Mouse (Mus musculus): ENCODE data around the gene Gmnc.

The Gmnc gene

GRCm38 (mm10) chr16:26991477-26992300 lies at the start of gene Gmnc:
Gene Gmnc (minus strand): TSS chr16:26991652.
- no peak for TF ChIP-seq GATA4 (IDR thresholded peaks at IDR 0.05; ENCODE audit: insufficient replicate concordance, low read length)

- no peak for TF ChIP-seq GATA4 (IDR thresholded peaks at IDR 0.05; ENCODE audit: insufficient replicate concordance, low read length)
Measured at GRCm38 (mm10) chr16:27027281-27027680, 35.8 kb upstream of the Gmnc start.

GRCm38 (mm10) chr16:27026226-27026625 lies 34.8 kb upstream of the Gmnc start:
- no peak for TF ChIP-seq GATA4 (IDR thresholded peaks at IDR 0.05; ENCODE audit: insufficient replicate concordance, low read length)

- TF ChIP-seq GATA4 (IDR thresholded peaks at IDR 0.05; ENCODE audit: insufficient replicate concordance, low read length), result no peak
Measured at GRCm38 (mm10) chr16:27022746-27023145, 31.3 kb upstream of the Gmnc start.

GRCm38 (mm10) chr16:27017309-27017708 lies 25.9 kb upstream of the Gmnc start:
- TF ChIP-seq GATA4 (IDR thresholded peaks at IDR 0.05; ENCODE audit: insufficient replicate concordance, low read length), result no peak

- TF ChIP-seq GATA4 (IDR thresholded peaks at IDR 0.05; ENCODE audit: insufficient replicate concordance, low read length), result no peak
Measured at GRCm38 (mm10) chr16:27002714-27003113, 11.3 kb upstream of the Gmnc start.

GRCm38 (mm10) chr16:26999563-26999962 lies 8.1 kb upstream of the Gmnc start:
- no peak for TF ChIP-seq GATA4 (IDR thresholded peaks at IDR 0.05; ENCODE audit: insufficient replicate concordance, low read length)

- no peak for TF ChIP-seq GATA4 (IDR thresholded peaks at IDR 0.05; ENCODE audit: insufficient replicate concordance, low read length)
Measured at GRCm38 (mm10) chr16:26989415-26990315, 1.8 kb downstream of the Gmnc start.

- TF ChIP-seq GATA4 (IDR thresholded peaks at IDR 0.05; ENCODE audit: insufficient replicate concordance, low read length), result no peak
Measured at GRCm38 (mm10) chr16:26988188-26988587, 3.3 kb downstream of the Gmnc start.

- no peak for TF ChIP-seq GATA4 (IDR thresholded peaks at IDR 0.05; ENCODE audit: insufficient replicate concordance, low read length)
Measured at GRCm38 (mm10) chr16:26985796-26986195, 5.7 kb downstream of the Gmnc start.

GRCm38 (mm10) chr16:26982112-26982511 lies 9.3 kb downstream of the Gmnc start:
- no peak for TF ChIP-seq GATA4 (IDR thresholded peaks at IDR 0.05; ENCODE audit: insufficient replicate concordance, low read length)

- no peak for TF ChIP-seq GATA4 (IDR thresholded peaks at IDR 0.05; ENCODE audit: insufficient replicate concordance, low read length)
Measured at GRCm38 (mm10) chr16:26967967-26968366, 23.5 kb downstream of the Gmnc start.

- no peak for TF ChIP-seq GATA4 (IDR thresholded peaks at IDR 0.05; ENCODE audit: insufficient replicate concordance, low read length)
Measured at GRCm38 (mm10) chr16:26966830-26967229, 24.6 kb downstream of the Gmnc start.

GRCm38 (mm10) chr16:26961971-26962370 lies 29.5 kb downstream of the Gmnc start:
- TF ChIP-seq GATA4 (IDR thresholded peaks at IDR 0.05; ENCODE audit: insufficient replicate concordance, low read length), result no peak

GRCm38 (mm10) chr16:26951601-26952000 lies 39.9 kb downstream of the Gmnc start:
- no peak for TF ChIP-seq GATA4 (IDR thresholded peaks at IDR 0.05; ENCODE audit: insufficient replicate concordance, low read length)

GRCm38 (mm10) chr16:26950209-26950608 lies 41.2 kb downstream of the Gmnc start:
- no peak for TF ChIP-seq GATA4 (IDR thresholded peaks at IDR 0.05; ENCODE audit: insufficient replicate concordance, low read length)

All from liver, adult (tissue).